Mouse (Mus musculus) hindbrain, embryonic 14.5 days (tissue): Measurements from ENCODE around the gene Terb1. TPM values are rescaled to one million over a fixed set of nuclear protein-coding genes. Genes with fewer than 3 reads are reported as not detected.

Source experiments
- ATAC-seq: fragments of 200-750 bp; cut with Nextera tagmentation; 2 replicates; pipeline ENCODE4 v1.8.0; 2017; ENCODE audit warnings: moderate number of reproducible peaks, mild to moderate bottlenecking, moderate TSS enrichment, moderate library complexity; ENCODE audit not compliant: low FRiP score
- DNase-seq: peaks from one replicate; pipeline ENCODE4 v3.0.0-alpha.2; 2015; ENCODE audit warnings: low spot score
- H3K27ac ChIP-seq: fragments of 300-500 bp; sonication (generic); 2 replicates; pipeline ENCODE4 v1.5.1; 2014; ENCODE audit warnings: mild to moderate bottlenecking, moderate library complexity
- H3K27me3 ChIP-seq: fragments of 300-500 bp; sonication (generic); 2 replicates; pipeline ENCODE4 v1.6.1; 2014; ENCODE audit warnings: mild to moderate bottlenecking, low read length, mixed read lengths; ENCODE audit not compliant: control insufficient read depth, insufficient read depth
- H3K36me3 ChIP-seq: fragments of 300-500 bp; sonication (generic); replicated peaks from 2 replicates; pipeline ENCODE4 v1.6.1; 2014; ENCODE audit not compliant: control insufficient read depth, insufficient read depth
- H3K4me1 ChIP-seq: fragments of 300-500 bp; sonication (generic); replicated peaks from 2 replicates; pipeline ENCODE4 v1.6.1; 2014; ENCODE audit warnings: antibody characterized with exemption, low read length, mixed read lengths; ENCODE audit not compliant: control insufficient read depth, insufficient read depth
- H3K4me2 ChIP-seq: fragments of 300-500 bp; sonication (generic); replicated peaks from 2 replicates; pipeline ENCODE4 v1.6.1; 2014; ENCODE audit warnings: mild to moderate bottlenecking, moderate library complexity
- H3K4me3 ChIP-seq: fragments of 300-500 bp; sonication (generic); replicated peaks from 2 replicates; pipeline ENCODE4 v1.5.1; 2014; ENCODE audit warnings: mild to moderate bottlenecking, low read length
- H3K9ac ChIP-seq: fragments of 300-500 bp; sonication (generic); 2 replicates; pipeline ENCODE4 v1.6.1; 2014
- H3K9me3 ChIP-seq: fragments of 300-500 bp; sonication (generic); 2 replicates; pipeline ENCODE4 v1.6.1; 2016; ENCODE audit warnings: low read length; ENCODE audit not compliant: control insufficient read depth
- WGBS: fragments of 180-500 bp; shearing (Covaris S2); extraction: QIAGEN DNeasy Blood & Tissue Kit; methylation state at CpG from one replicate; pipeline ENCODE4 v1.1.7; 2014; 5-methylcytosine and 5-hydroxymethylcytosine counted together
- polyA plus RNA-seq: library from polyadenylated mRNA; unstranded; fragments of >200 nt; fragmentation: Nextera tagmentation; extraction: Ambion mirVana; gene quantifications from 2 replicates; pipeline ENCODE4 v1.2.1, GENCODE M21; 2014

The Terb1 gene
- polyA plus RNA-seq, 1 experiment from 2014 or later, result 0.78 TPM

- H3K4me3 ChIP-seq, result no peak overlapping the region
- H3K36me3 ChIP-seq, result no peaks in the 10 kb centered on the region
- no peak overlapping the region for H3K27ac ChIP-seq
- DNase-seq (no peak), ATAC-seq (no peak)
- no peaks in the 10 kb centered on the region for H3K9me3 ChIP-seq
- H3K9ac ChIP-seq, result no peak overlapping the region
- no peak overlapping the region for H3K4me2 ChIP-seq
- 54% methylated on average over 1 of the region's 1 CpGs for WGBS
- H3K27me3 ChIP-seq, result no peaks in the 10 kb centered on the region
- H3K4me1 ChIP-seq, result no peaks in the 10 kb centered on the region
Measured at GRCm38 (mm10) chr8:104479091-104479490, 30.6 kb downstream of the Terb1 start.

- no peak overlapping the region for H3K9ac ChIP-seq
- no peak overlapping the region for H3K4me3 ChIP-seq
- no peak overlapping the region for H3K27ac ChIP-seq
- no peak overlapping the region for H3K4me2 ChIP-seq
- H3K9me3 ChIP-seq, result no peaks in the 10 kb centered on the region
- H3K4me1 ChIP-seq, result no peaks in the 10 kb centered on the region
- 91% methylated on average over 3 of the region's 3 CpGs for WGBS
- H3K36me3 ChIP-seq, result no peaks in the 10 kb centered on the region
- ATAC-seq, result no peak
- no peaks in the 10 kb centered on the region for H3K27me3 ChIP-seq
- DNase-seq, result no peak
Measured at GRCm38 (mm10) chr8:104472465-104472864, 37.2 kb downstream of the Terb1 start.

GRCm38 (mm10) chr8:104467463-104467862 lies 42.2 kb downstream of the Terb1 start:
- no peak for ATAC-seq

DNA sequence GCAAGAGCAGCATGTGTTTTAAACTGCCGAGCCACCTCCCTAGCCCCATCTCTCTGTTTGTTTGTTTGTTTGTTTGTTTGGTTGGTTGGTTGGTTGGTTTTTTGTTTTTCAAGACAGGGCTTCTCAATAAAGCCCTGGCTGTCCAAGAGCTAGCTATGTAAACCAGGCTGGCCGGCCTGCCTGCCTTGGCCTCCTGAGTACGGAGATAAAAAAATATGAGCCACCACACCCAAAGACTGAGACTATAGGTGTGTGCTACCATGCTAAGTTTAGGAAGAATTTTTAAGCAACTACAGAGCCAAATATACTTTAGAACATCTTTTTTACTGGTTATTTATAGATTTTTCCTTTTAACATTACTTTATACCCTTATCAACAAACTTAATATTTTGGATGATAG lies 57.5 kb downstream of the Terb1 start:
- H3K36me3 ChIP-seq, result no peaks in the 10 kb centered on the region
- H3K27ac ChIP-seq, result no peak overlapping the region
- WGBS, result 89% methylated on average over 3 of the region's 3 CpGs
- no peaks in the 10 kb centered on the region for H3K27me3 ChIP-seq
- ATAC-seq (no peak), DNase-seq (no peak)
- no peak overlapping the region for H3K4me2 ChIP-seq
- no peaks in the 10 kb centered on the region for H3K4me1 ChIP-seq
- H3K4me3 ChIP-seq, result no peak overlapping the region
- H3K9ac ChIP-seq, result no peak overlapping the region
- no peaks in the 10 kb centered on the region for H3K9me3 ChIP-seq

More at GRCm38 (mm10) chr8:104467463-104467862, 42.2 kb downstream of the Terb1 start:
- Histone ChIP-seq H3K36me3 (no peaks in the 10 kb centered on the region), H3K9ac (no peak overlapping the region), H3K4me2 (no peak overlapping the region), H3K4me1 (no peaks in the 10 kb centered on the region), H3K27ac (no peak overlapping the region), H3K4me3 (no peak overlapping the region), H3K27me3 (no peaks in the 10 kb centered on the region), H3K9me3 (no peaks in the 10 kb centered on the region)
- WGBS, result 78% methylated on average over 2 of the region's 2 CpGs
- no peak for DNase-seq

DNA sequence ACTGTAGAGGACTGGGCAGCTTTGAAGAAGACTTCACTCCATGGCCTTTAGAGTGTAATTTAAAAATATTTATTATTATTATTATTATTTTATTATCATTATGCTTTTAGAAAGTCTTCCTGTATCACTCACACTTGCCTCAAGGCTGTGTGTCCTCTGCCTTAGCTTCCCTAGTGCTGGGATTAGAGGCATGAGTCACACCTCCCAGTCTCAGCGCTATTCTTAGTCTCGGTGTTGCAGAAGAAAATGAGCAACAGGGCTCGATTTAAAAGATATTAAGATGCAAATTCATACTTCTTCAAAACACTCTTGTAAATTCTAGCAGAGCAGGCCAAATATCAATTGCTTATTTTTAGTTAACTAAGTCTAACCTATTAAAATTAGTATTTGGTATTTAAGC lies 60.9 kb downstream of the Terb1 start:
- Histone ChIP-seq H3K27me3 (no peaks in the 10 kb centered on the region), H3K27ac (no peak overlapping the region), H3K36me3 (no peaks in the 10 kb centered on the region), H3K9me3 (no peaks in the 10 kb centered on the region), H3K9ac (no peak overlapping the region), H3K4me1 (no peaks in the 10 kb centered on the region), H3K4me3 (no peak overlapping the region), H3K4me2 (no peak overlapping the region)
- DNase-seq, result no peak
- ATAC-seq, result no peak
- 83% methylated on average over 3 of the region's 3 CpGs for WGBS

GRCm38 (mm10) chr8:104446016-104446415 lies 63.7 kb downstream of the Terb1 start:
- H3K27me3 ChIP-seq, result no peaks in the 10 kb centered on the region
- H3K4me3 ChIP-seq, result no peak overlapping the region
- H3K4me1 ChIP-seq, result peaks cover 9% of the 10 kb centered on the region
- no peak overlapping the region for H3K9ac ChIP-seq
- no peak overlapping the region for H3K27ac ChIP-seq
- no peak overlapping the region for H3K4me2 ChIP-seq
- no peaks in the 10 kb centered on the region for H3K36me3 ChIP-seq
- 83% methylated on average over 3 of the region's 3 CpGs for WGBS
- H3K9me3 ChIP-seq, result no peaks in the 10 kb centered on the region
- ATAC-seq (no peak), DNase-seq (no peak)

DNA sequence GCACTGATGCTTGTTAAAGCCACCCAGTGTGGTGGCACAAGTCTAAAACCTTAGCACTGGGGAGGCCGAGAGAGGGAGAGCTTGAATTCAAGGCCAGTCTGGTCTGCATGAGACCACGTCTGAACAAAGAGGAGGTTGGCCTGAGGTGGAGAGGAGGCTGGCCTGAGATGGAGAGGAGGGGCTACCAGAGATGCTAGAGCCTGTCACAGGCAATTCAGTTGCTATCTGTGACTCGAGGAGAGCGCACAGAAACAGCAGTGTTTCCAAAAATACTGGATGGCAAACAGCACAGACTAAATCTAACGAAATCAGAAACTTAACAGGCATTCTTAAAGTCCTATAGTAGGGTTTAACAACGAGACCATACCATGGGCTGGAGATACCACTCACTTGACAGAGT lies 64.5 kb downstream of the Terb1 start:
- no peak overlapping the region for H3K4me3 ChIP-seq
- no peak overlapping the region for H3K9ac ChIP-seq
- H3K4me1 ChIP-seq, result peaks cover 16% of the 10 kb centered on the region
- H3K4me2 ChIP-seq, result no peak overlapping the region
- WGBS, result 62% methylated on average over 6 of the region's 6 CpGs
- no peak for ATAC-seq
- H3K9me3 ChIP-seq, result no peaks in the 10 kb centered on the region
- no peak overlapping the region for H3K27ac ChIP-seq
- no peak for DNase-seq
- H3K36me3 ChIP-seq, result peaks cover 4% of the 10 kb centered on the region
- H3K27me3 ChIP-seq, result no peaks in the 10 kb centered on the region

DNA sequence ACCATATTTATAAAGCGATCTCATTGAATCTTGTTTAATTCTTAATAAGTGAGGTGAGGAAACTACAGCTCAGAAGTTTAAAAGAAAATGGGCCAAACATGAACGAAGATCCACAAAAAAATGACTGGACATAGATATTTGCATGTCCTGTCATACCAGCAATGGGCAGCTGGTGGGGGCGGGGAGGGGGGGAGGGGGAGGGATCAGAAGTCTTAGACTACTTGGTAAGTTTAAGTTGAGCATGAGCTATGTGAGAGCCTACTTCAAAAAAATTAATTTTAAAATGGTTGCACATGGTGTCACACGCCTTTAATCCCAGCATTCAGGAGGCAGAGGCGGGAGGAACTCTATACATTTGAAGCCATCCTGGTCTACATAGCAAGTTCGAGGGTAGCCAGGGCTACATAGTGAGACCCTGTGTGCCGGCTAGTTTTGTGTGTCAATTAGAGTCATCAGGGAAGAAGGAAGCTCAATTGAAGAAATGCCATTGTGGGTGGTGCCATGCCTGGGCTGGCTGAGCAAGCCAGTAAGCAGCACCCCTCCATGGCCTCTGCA lies 66.5 kb downstream of the Terb1 start:
- Histone ChIP-seq H3K27ac (no peak overlapping the region; the same call in 1 of the 2 replicates), H3K4me1 (peaks cover 17% of the 10 kb centered on the region), H3K9me3 (no peaks in the 10 kb centered on the region), H3K4me2 (peak overlapping the region; percentile 85), H3K36me3 (peaks cover 24% of the 10 kb centered on the region), H3K27me3 (no peaks in the 10 kb centered on the region), H3K4me3 (peak overlapping the region; percentile 94), H3K9ac (peak overlapping the region; percentile 97; the same call in 1 of the 2 replicates)
- WGBS, result 67% methylated on average over 7 of the region's 7 CpGs
- peak; percentile 18; the same call in 1 of the 2 replicates for ATAC-seq
- DNase-seq, result no peak

- Histone ChIP-seq H3K36me3 (peaks cover 30% of the 10 kb centered on the region), H3K27me3 (no peaks in the 10 kb centered on the region), H3K9me3 (no peaks in the 10 kb centered on the region), H3K9ac (peak within 1 kb of the TSS; percentile 97), H3K27ac (peak within 1 kb of the TSS; percentile 94), H3K4me2 (peak within 1 kb of the TSS; percentile 85), H3K4me3 (peak within 1 kb of the TSS; percentile 94), H3K4me1 (peaks cover 17% of the 10 kb centered on the region)
- DNase-seq (peak; percentile 89), ATAC-seq (peak; percentile 92)
- under 1% methylated on average over 75 of the region's 75 CpGs for WGBS
Measured at GRCm38 (mm10) chr8:104442299-104443124, 67.2 kb downstream of the Terb1 start, which contains the start of gene Dync1li2. Gene Dync1li2, minus strand, starts transcription at chr8:104443047.
